Mouse (Mus musculus) small intestine, adult 2 months (tissue): ENCODE measurements around the gene Zkscan1. TPM values are rescaled to one million over a fixed set of nuclear protein-coding genes. Genes with fewer than 3 reads are reported as not detected.
"Not testable (repeated sequence)": the region's sequence is repeated elsewhere in the genome, so short reads cannot be mapped to it uniquely, and the experiment has no call there.

Experiments used
- H3K27ac ChIP-seq: fragments of 200-500 bp; 2 replicates; pipeline ENCODE4 v1.5.1; 2012; ENCODE audit warnings: low read depth, low read length, control low read depth, inconsistent platforms; ENCODE audit not compliant: insufficient read depth
- H3K27me3 ChIP-seq: fragments of 200-500 bp; 2 replicates; pipeline ENCODE4 v1.6.1; 2012; ENCODE audit warnings: mild to moderate bottlenecking, moderate library complexity, low read length, inconsistent platforms; ENCODE audit not compliant: control insufficient read depth, insufficient read depth
- H3K36me3 ChIP-seq: fragments of 200-500 bp; 2 replicates; pipeline ENCODE4 v1.6.1; 2012; ENCODE audit warnings: mild to moderate bottlenecking, low read length, control low read depth, inconsistent platforms; ENCODE audit not compliant: control insufficient read depth, insufficient read depth
- H3K4me1 ChIP-seq: fragments of 200-500 bp; 2 replicates; pipeline ENCODE4 v1.6.1; 2012; ENCODE audit warnings: low read length, inconsistent platforms, mixed read lengths; ENCODE audit not compliant: control insufficient read depth, insufficient read depth, insufficient read length
- H3K4me3 ChIP-seq: fragments of 200-500 bp; 2 replicates; pipeline ENCODE4 v1.5.1; 2012; ENCODE audit warnings: low read depth, mild to moderate bottlenecking, control low read depth, inconsistent platforms, low read length, moderate library complexity
- CTCF ChIP-seq: fragments of 200-500 bp; IDR thresholded peaks from 2 replicates; pipeline ENCODE4 v1.5.1; 2012; ENCODE audit warnings: low read depth, mild to moderate bottlenecking, control low read depth, inconsistent platforms, low read length, moderate library complexity, mixed read lengths; ENCODE audit not compliant: insufficient replicate concordance, insufficient read length; ENCODE audit errors: extremely low read depth
- POLR2A ChIP-seq: fragments of 200-500 bp; IDR thresholded peaks from 2 replicates; pipeline ENCODE4 v1.6.1; 2012; ENCODE audit warnings: low read depth, mild to moderate bottlenecking, control low read depth, inconsistent platforms, low read length, moderate library complexity
- WGBS: fragments of 180-500 bp; shearing (Covaris S2); methylation state at CpG from one replicate; pipeline ENCODE4 v1.1.7; 2018; 5-methylcytosine and 5-hydroxymethylcytosine counted together
- polyA plus RNA-seq: library from polyadenylated mRNA; depleted of rRNA; stranded (reverse); fragments of >200 nt; gene quantifications from 2 replicates; pipeline ENCODE4 v1.2.3, GENCODE M21; 2012

The Zkscan1 gene
- polyA plus RNA-seq, 1 experiment, result 1.4 TPM

GRCm38 (mm10) chr5:138092771-138093170, 7.9 kb downstream of the Zkscan1 start:
- no peak for TF ChIP-seq CTCF
- TF ChIP-seq POLR2A, result no peak
- 86% methylated on average over 4 of the region's 4 CpGs for WGBS
- H3K4me1 ChIP-seq, result peaks cover 11% of the 10 kb centered on the region; the same call in 1 of the 2 replicates
- H3K36me3 ChIP-seq, result peaks cover 35% of the 10 kb centered on the region
- no peak overlapping the region for H3K27ac ChIP-seq
- no peaks in the 10 kb centered on the region for H3K27me3 ChIP-seq
- H3K4me3 ChIP-seq, result no peak overlapping the region

GRCm38 (mm10) chr5:138094474-138094873, 9.6 kb downstream of the Zkscan1 start:
- peaks cover under 1% of the 10 kb centered on the region; the same call in 1 of the 2 replicates for H3K4me1 ChIP-seq
- no peak overlapping the region for H3K4me3 ChIP-seq
- TF ChIP-seq CTCF (no peak), POLR2A (no peak)
- peaks cover 50% of the 10 kb centered on the region for H3K36me3 ChIP-seq
- H3K27me3 ChIP-seq, result no peaks in the 10 kb centered on the region
- no peak overlapping the region for H3K27ac ChIP-seq
- 89% methylated on average over 6 of the region's 6 CpGs for WGBS

GRCm38 (mm10) chr5:138104976-138105375, 20.1 kb downstream of the Zkscan1 start:
- Histone ChIP-seq H3K27ac (no peak overlapping the region), H3K27me3 (no peaks in the 10 kb centered on the region), H3K36me3 (peaks cover 37% of the 10 kb centered on the region), H3K4me1 (no peaks in the 10 kb centered on the region), H3K4me3 (no peak overlapping the region)
- 34% methylated on average over 2 of the region's 2 CpGs for WGBS
- no peak for TF ChIP-seq CTCF
- TF ChIP-seq POLR2A, result no peak

GRCm38 (mm10) chr5:138107130-138107529, 22.2 kb downstream of the Zkscan1 start:
- Histone ChIP-seq H3K4me3 (no peak overlapping the region), H3K36me3 (peaks cover 17% of the 10 kb centered on the region), H3K4me1 (no peaks in the 10 kb centered on the region), H3K27me3 (no peaks in the 10 kb centered on the region), H3K27ac (no peak overlapping the region)
- WGBS, result 63% methylated on average over 3 of the region's 3 CpGs
- TF ChIP-seq CTCF, result no peak
- no peak for TF ChIP-seq POLR2A

GRCm38 (mm10) chr5:138109847-138110396, 25.0 kb downstream of the Zkscan1 start:
- not testable (repeated sequence) for H3K27me3 ChIP-seq, H3K27ac ChIP-seq, H3K4me3 ChIP-seq, H3K36me3 ChIP-seq, H3K4me1 ChIP-seq
- 63% methylated on average over 4 of the region's 4 CpGs for WGBS

GRCm38 (mm10) chr5:138116255-138117198, 31.6 kb downstream of the Zkscan1 start, which contains the start of gene Zscan21:
Gene Zscan21, plus strand, starts transcription at chr5:138116903.
- Histone ChIP-seq H3K36me3 (no peaks in the 10 kb centered on the region; the same call in 1 of the 2 replicates), H3K27ac (peak within 1 kb of the TSS; percentile 92), H3K27me3 (no peaks in the 10 kb centered on the region), H3K4me1 (no peaks in the 10 kb centered on the region; the same call in 1 of the 2 replicates), H3K4me3 (peak within 1 kb of the TSS; percentile 99)
- peak; percentile 71; the same call in 1 of the 2 replicates for TF ChIP-seq POLR2A
- TF ChIP-seq CTCF, result no peak
- WGBS, result 6% methylated on average over 38 of the region's 38 CpGs
